Mouse (Mus musculus) liver, embryonic 14.5 days (tissue): ENCODE measurements around the gene Cep85l. TPM values are rescaled to one million over a fixed set of nuclear protein-coding genes. Genes with fewer than 3 reads are reported as not detected.
A peak's percentile ranks its signal among the peaks of the same experiment; 100 is the strongest.

Source experiments
- ATAC-seq: fragments of 200-750 bp; cut with Nextera tagmentation; 2 replicates; pipeline ENCODE4 v1.8.0; 2017; ENCODE audit warnings: moderate number of reproducible peaks, mild to moderate bottlenecking, moderate library complexity; ENCODE audit not compliant: insufficient read depth
- DNase-seq, 3 experiments: peaks; one replicate each; pipeline ENCODE4 v3.0.0-alpha.2; 2012 to 2013; ENCODE audit warnings: low read depth in 3 of 3, low spot score in 3 of 3
- H3K27ac ChIP-seq: fragments of 300-500 bp; sonication (generic); 2 replicates; pipeline ENCODE4 v1.5.1; 2014; ENCODE audit warnings: moderate library complexity, mild to moderate bottlenecking, control low read depth, inconsistent platforms
- H3K27me3 ChIP-seq: fragments of 300-500 bp; sonication (generic); 2 replicates; pipeline ENCODE4 v1.6.1; 2014; ENCODE audit warnings: mild to moderate bottlenecking, low read length, moderate library complexity; ENCODE audit not compliant: control insufficient read depth, insufficient read depth
- H3K36me3 ChIP-seq: fragments of 300-500 bp; sonication (generic); replicated peaks from 2 replicates; pipeline ENCODE4 v1.6.1; 2014; ENCODE audit warnings: low read depth; ENCODE audit not compliant: control insufficient read depth, insufficient read depth
- H3K4me1 ChIP-seq, 2 experiments: fragments of 200-500 bp in 1 of 2; fragments of 300-500 bp in 1 of 2; sonication (generic) in 1 of 2; replicated peaks; 2 replicates each; pipeline ENCODE4 v1.6.1; 2012 to 2014; ENCODE audit warnings: antibody characterized with exemption in 1 of 2, inconsistent platforms in 1 of 2, low read length in 1 of 2; ENCODE audit not compliant: control insufficient read depth in 2 of 2, insufficient read depth in 2 of 2
- H3K4me2 ChIP-seq: fragments of 300-500 bp; sonication (generic); 2 replicates; pipeline ENCODE4 v1.6.1; 2014; ENCODE audit warnings: low read depth, mild to moderate bottlenecking, control low read depth, moderate library complexity
- H3K4me3 ChIP-seq, 2 experiments: fragments of 200-500 bp in 1 of 2; fragments of 300-500 bp in 1 of 2; sonication (generic) in 1 of 2; 2 replicates each; pipeline ENCODE4 v1.5.1; 2012 to 2014; ENCODE audit warnings: low read depth in 2 of 2, low read length in 2 of 2, mild to moderate bottlenecking in 2 of 2, control low read depth in 1 of 2, inconsistent platforms in 1 of 2, moderate library complexity in 1 of 2; ENCODE audit not compliant: insufficient read depth in 1 of 2
- H3K9ac ChIP-seq: fragments of 300-500 bp; sonication (generic); replicated peaks from 2 replicates; pipeline ENCODE4 v1.6.1; 2014; ENCODE audit warnings: mild to moderate bottlenecking, control low read depth, moderate library complexity
- H3K9me3 ChIP-seq: fragments of 300-500 bp; sonication (generic); 2 replicates; pipeline ENCODE4 v1.6.1; 2016; ENCODE audit warnings: low read length, mixed read lengths; ENCODE audit not compliant: control insufficient read depth
- CTCF ChIP-seq: IDR thresholded peaks from 2 replicates; pipeline ENCODE4 v1.5.1; 2016; ENCODE audit warnings: antibody characterized with exemption, low read depth, control low read depth
- EP300 ChIP-seq: IDR thresholded peaks from 2 replicates; pipeline ENCODE4 v1.6.1; 2016; ENCODE audit warnings: antibody characterized with exemption, low read depth
- WGBS: fragments of 180-500 bp; shearing (Covaris S2); extraction: QIAGEN DNeasy Blood & Tissue Kit; methylation state at CpG from one replicate; pipeline ENCODE4 v1.1.7; 2014; ENCODE audit not compliant: insufficient replicate concordance; 5-methylcytosine and 5-hydroxymethylcytosine counted together
- polyA plus RNA-seq, 2 experiments: library from polyadenylated mRNA; depleted of rRNA in 1 of 2; stranded (reverse) in 1 of 2; unstranded in 1 of 2; fragments of >200 nt; fragmentation: Nextera tagmentation in 1 of 2; extraction: Ambion mirVana in 1 of 2; gene quantifications; 2 replicates each; pipeline versions ENCODE4 v1.2.1 to v1.2.3; 2012 to 2014

Gene Cep85l
- polyA plus RNA-seq, 2 experiments = 1.2 to 1.8 TPM

GRCm38 (mm10) chr10:53230809-53231208 lies 148.9 kb downstream of the Cep85l start:
- H3K4me2 ChIP-seq = no peak overlapping the region
- H3K4me1 ChIP-seq = peaks cover 12 to 22% of the 10 kb centered on the region in 2 experiments
- no peaks in the 10 kb centered on the region for H3K27me3 ChIP-seq
- no peaks in the 10 kb centered on the region for H3K36me3 ChIP-seq
- DNase-seq (no peak), ATAC-seq (no peak)
- H3K27ac ChIP-seq = no peak overlapping the region
- H3K9me3 ChIP-seq = no peaks in the 10 kb centered on the region
- H3K9ac ChIP-seq = no peak overlapping the region
- TF ChIP-seq EP300 (no peak), CTCF (no peak)
- no peak overlapping the region for H3K4me3 ChIP-seq

GRCm38 (mm10) chr10:53229190-53229589 lies 150.6 kb downstream of the Cep85l start:
- Histone ChIP-seq H3K36me3 (no peaks in the 10 kb centered on the region), H3K27ac (no peak overlapping the region; the same call in 1 of the 2 replicates), H3K9ac (no peak overlapping the region), H3K4me1 (peaks cover 12 to 15% of the 10 kb centered on the region in 2 experiments), H3K4me2 (peak overlapping the region; percentile 31; the same call in 1 of the 2 replicates), H3K9me3 (no peaks in the 10 kb centered on the region), H3K4me3 (no peak overlapping the region), H3K27me3 (no peaks in the 10 kb centered on the region)
- TF ChIP-seq CTCF = no peak
- peak; percentile 90 for TF ChIP-seq EP300
- 17% methylated on average over 2 of the region's 2 CpGs for WGBS
- ATAC-seq (peak; percentile 88), DNase-seq (peak; percentile 47 to 59 (median 48))

Other genes starting within 250 kb of the Cep85l start
- 0.08 TPM in 1 of 2 replicates, not detected in the other for gene Pln, start 42.3 kb downstream of the Cep85l start, polyA plus RNA-seq (2012; rRNA removed)
- 0.14 and 0.25 TPM in 2 replicates for gene Pln, start 42.3 kb downstream of the Cep85l start, polyA plus RNA-seq (2014; fragmentation: Nextera tagmentation; extraction: Ambion mirVana)
- gene Asf1a, start 216.8 kb upstream of the Cep85l start, polyA plus RNA-seq (2012; rRNA removed) = 20.0 and 38.0 TPM in 2 replicates
- 109 and 110 TPM in 2 replicates for gene Asf1a, start 216.8 kb upstream of the Cep85l start, polyA plus RNA-seq (2014; fragmentation: Nextera tagmentation; extraction: Ambion mirVana)